Mouse (Mus musculus) heart, embryonic 16.5 days (tissue): Measurements from ENCODE around the gene Gse1. TPM values are rescaled to one million over a fixed set of nuclear protein-coding genes. Genes with fewer than 3 reads are reported as not detected.
A peak's percentile ranks its signal among the peaks of the same experiment; 100 is the strongest.

Experiments
- ATAC-seq: fragments of 200-750 bp; cut with Nextera tagmentation; replicated peaks from 2 replicates; pipeline ENCODE4 v1.8.0; 2017; ENCODE audit warnings: moderate number of reproducible peaks; ENCODE audit not compliant: insufficient read depth, low FRiP score; ENCODE audit errors: extremely low read depth
- H3K27ac ChIP-seq: fragments of 300-500 bp; sonication (generic); 2 replicates; pipeline ENCODE4 v1.5.1; 2014; ENCODE audit warnings: mild to moderate bottlenecking, low read length, control low read depth, moderate library complexity
- H3K27me3 ChIP-seq: fragments of 300-500 bp; sonication (generic); 2 replicates; pipeline ENCODE4 v1.6.1; 2014; ENCODE audit warnings: low read length, mixed read lengths; ENCODE audit not compliant: control insufficient read depth, insufficient read depth
- H3K36me3 ChIP-seq: fragments of 300-500 bp; sonication (generic); 2 replicates; pipeline ENCODE4 v1.6.1; 2014; ENCODE audit not compliant: control insufficient read depth, insufficient read depth
- H3K4me1 ChIP-seq: fragments of 300-500 bp; sonication (generic); 2 replicates; pipeline ENCODE4 v1.6.1; 2014; ENCODE audit warnings: low read length, mixed read lengths; ENCODE audit not compliant: control insufficient read depth, insufficient read depth
- H3K4me2 ChIP-seq: fragments of 300-500 bp; sonication (generic); 2 replicates; pipeline ENCODE4 v1.6.1; 2014; ENCODE audit warnings: low read depth, mild to moderate bottlenecking, control low read depth, low read length
- H3K4me3 ChIP-seq: fragments of 300-500 bp; sonication (generic); 2 replicates; pipeline ENCODE4 v1.5.1; 2014; ENCODE audit warnings: mild to moderate bottlenecking, control low read depth, low read length
- H3K9ac ChIP-seq: fragments of 300-500 bp; sonication (generic); 2 replicates; pipeline ENCODE4 v1.6.1; 2014; ENCODE audit warnings: low read length, control low read depth
- H3K9me3 ChIP-seq: fragments of 300-500 bp; sonication (generic); replicated peaks from 2 replicates; pipeline ENCODE4 v1.6.1; 2016; ENCODE audit warnings: low read length; ENCODE audit not compliant: control insufficient read depth
- WGBS: fragments of 180-500 bp; shearing (Covaris S2); extraction: QIAGEN DNeasy Blood & Tissue Kit; methylation state at CpG from one replicate; pipeline ENCODE4 v1.1.7; 2014; 5-methylcytosine and 5-hydroxymethylcytosine counted together
- polyA plus RNA-seq: library from polyadenylated mRNA; unstranded; fragments of >200 nt; fragmentation: Nextera tagmentation; extraction: Ambion mirVana; gene quantifications from 2 replicates; pipeline ENCODE4 v1.2.1, GENCODE M21; 2015

Gene Gse1
- polyA plus RNA-seq, 1 experiment from 2014 or later: 7.7 TPM

DNA sequence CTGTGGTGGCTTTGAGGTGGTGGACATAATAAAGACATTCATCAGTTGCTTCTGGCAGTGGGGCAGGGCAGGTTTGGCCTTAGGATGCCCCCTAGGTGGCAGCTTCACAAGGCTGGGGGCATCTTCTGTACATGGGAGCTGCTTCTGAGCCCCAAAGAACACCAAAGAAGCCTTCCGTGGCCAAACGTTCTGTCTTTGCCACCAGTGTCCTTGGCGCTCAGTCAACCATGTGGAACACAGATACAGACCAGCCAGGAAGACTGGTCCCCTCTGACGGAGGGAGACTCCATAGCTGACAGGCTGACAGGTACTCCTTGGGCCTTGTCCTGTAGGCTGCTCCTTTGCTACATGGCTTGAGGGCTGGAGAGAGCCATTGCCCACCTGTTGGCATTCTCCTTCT is 45.2 kb downstream of the Gse1 start:
- Histone ChIP-seq H3K4me2 (no peak overlapping the region), H3K4me3 (no peak overlapping the region), H3K4me1 (peaks cover 36% of the 10 kb centered on the region), H3K27ac (no peak overlapping the region), H3K27me3 (no peaks in the 10 kb centered on the region), H3K9me3 (no peaks in the 10 kb centered on the region), H3K9ac (no peak overlapping the region), H3K36me3 (no peaks in the 10 kb centered on the region)
- no peak for ATAC-seq
- 87% methylated on average over 4 of the region's 4 CpGs for WGBS

DNA sequence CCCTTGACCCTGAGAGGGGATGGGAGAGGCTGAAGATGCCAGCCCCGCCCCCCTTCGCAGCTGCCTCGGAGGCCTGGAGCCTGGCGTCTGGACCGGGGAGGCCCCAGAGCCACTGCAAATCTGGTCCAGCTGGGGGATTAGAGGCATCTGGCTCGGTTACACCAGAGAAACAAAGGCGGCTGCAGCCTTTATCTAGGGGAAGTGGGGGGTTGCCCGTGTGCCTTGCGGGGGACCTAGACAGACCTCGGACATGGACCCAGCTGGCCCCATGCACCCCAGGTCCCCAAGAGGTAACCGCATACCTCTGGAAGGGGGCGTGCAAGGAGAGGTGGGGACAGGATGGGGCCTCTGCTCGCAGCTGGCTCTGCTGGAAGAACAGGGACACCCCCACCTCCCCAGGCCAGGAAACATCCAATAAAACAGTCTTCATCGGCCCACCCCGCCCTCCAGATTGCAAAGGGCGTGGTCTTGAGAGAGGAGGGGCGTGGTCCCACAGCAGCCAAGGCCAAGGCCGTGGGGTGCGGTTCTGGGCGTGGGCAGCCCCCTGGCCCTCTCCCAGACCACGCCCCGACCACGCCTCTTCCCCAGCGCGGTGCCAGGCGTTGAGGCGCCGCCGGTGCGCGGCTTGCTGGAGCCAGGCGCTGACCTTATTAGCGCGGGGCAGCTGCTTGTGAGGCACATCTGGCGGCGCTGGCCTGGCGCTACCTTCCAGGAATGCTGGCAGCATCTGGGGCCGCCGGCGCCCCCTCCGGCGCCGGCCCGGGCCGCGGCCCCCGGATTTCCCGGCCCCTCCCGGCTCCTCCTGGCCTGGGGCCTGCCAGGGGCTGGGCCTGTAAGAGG is 48.0 kb downstream of the Gse1 start:
- H3K4me3 ChIP-seq: peak overlapping the region; percentile 50
- peaks cover 37% of the 10 kb centered on the region for H3K4me1 ChIP-seq
- peak; percentile 87 for ATAC-seq
- H3K36me3 ChIP-seq: no peaks in the 10 kb centered on the region
- H3K4me2 ChIP-seq: peak overlapping the region; percentile 85
- under 1% methylated on average over 46 of the region's 49 CpGs for WGBS
- H3K9ac ChIP-seq: peak overlapping the region; percentile 76
- H3K27me3 ChIP-seq: no peaks in the 10 kb centered on the region; the same call in 1 of the 2 replicates
- H3K9me3 ChIP-seq: no peaks in the 10 kb centered on the region
- peak overlapping the region; percentile 89 for H3K27ac ChIP-seq

DNA sequence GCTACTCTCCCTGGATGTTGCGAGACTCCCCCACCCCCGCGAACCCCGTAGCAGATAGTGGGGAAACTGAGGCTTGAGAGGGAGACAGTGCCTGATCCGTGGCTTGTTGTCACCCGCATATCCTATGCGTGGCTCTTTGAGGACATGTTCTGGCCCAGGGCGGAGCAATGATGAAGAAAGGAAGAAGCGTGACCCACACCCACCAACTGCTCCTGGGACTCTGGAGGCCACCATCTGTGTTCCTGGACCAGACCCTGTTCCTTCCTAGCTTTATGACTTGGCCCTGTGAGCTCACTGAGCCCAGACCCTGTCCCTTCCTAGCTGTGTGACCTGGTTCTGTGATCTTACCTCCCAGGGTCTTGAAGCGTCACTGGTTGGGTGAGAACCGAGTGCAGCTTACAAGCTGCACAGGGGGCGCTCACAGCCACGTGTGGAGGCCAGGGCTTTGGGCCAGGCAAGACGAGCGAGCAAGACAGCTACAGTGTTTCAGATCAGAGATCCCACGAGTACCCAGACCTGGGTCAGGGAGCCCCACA is 48.7 kb downstream of the Gse1 start:
- peak; percentile 5; the same call in 1 of the 2 replicates for ATAC-seq
- no peaks in the 10 kb centered on the region; the same call in 1 of the 2 replicates for H3K27me3 ChIP-seq
- no peaks in the 10 kb centered on the region for H3K36me3 ChIP-seq
- H3K9ac ChIP-seq: peak overlapping the region; percentile 76
- 11% methylated on average over 16 of the region's 16 CpGs for WGBS
- H3K9me3 ChIP-seq: no peaks in the 10 kb centered on the region
- peak overlapping the region; percentile 85 for H3K4me2 ChIP-seq
- peak overlapping the region; percentile 50 for H3K4me3 ChIP-seq
- H3K27ac ChIP-seq: peak overlapping the region; percentile 89
- H3K4me1 ChIP-seq: peaks cover 40% of the 10 kb centered on the region

DNA sequence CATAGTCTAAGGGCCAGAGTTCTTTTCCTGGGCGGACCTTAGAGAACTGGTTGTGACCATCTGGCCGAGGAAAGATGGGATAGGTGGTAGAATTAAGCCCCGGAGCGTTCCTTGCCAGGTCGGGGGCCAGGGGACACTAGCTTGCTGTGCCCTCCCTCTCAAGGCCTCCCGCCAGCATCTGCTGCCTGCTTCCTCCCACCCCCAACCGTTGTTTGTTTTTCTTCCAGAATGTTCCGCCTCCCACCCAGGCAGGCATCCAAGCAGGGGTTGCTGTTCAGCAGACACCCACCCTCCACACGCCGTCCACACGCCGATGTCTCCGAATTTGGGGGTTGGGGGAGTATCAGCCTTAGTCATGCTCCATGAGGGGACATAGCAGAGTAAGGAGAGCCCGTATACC is 49.8 kb downstream of the Gse1 start:
- Histone ChIP-seq H3K27me3 (no peaks in the 10 kb centered on the region; the same call in 1 of the 2 replicates), H3K9ac (no peak overlapping the region), H3K36me3 (no peaks in the 10 kb centered on the region), H3K9me3 (no peaks in the 10 kb centered on the region), H3K4me1 (peaks cover 48% of the 10 kb centered on the region), H3K4me2 (no peak overlapping the region), H3K4me3 (no peak overlapping the region), H3K27ac (no peak overlapping the region; the same call in 1 of the 2 replicates)
- WGBS: 51% methylated on average over 14 of the region's 14 CpGs
- no peak for ATAC-seq

DNA sequence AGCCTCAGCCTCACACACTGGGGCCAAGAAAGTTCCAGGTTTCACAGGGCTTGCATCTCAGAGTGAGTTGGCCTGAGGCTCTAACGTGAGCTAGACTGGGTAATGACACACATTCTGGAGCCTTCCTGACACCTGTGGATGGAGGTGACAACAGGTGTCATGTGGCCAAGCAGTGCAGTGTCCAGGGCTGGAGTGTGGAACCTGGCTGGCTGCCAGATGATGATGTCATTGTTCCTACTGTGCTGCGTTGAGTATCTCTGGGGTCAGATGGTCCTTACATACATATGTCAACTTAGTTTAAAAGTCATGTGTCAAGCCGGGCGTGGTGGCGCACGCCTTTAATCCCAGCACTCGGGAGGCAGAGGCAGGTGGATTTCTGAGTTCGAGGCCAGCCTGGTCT is 51.2 kb downstream of the Gse1 start:
- H3K27me3 ChIP-seq: no peaks in the 10 kb centered on the region; the same call in 1 of the 2 replicates
- H3K36me3 ChIP-seq: no peaks in the 10 kb centered on the region
- 62% methylated on average over 8 of the region's 8 CpGs for WGBS
- H3K9ac ChIP-seq: no peak overlapping the region
- ATAC-seq: no peak
- no peak overlapping the region for H3K4me3 ChIP-seq
- H3K4me1 ChIP-seq: peaks cover 52% of the 10 kb centered on the region
- no peak overlapping the region for H3K27ac ChIP-seq
- H3K4me2 ChIP-seq: no peak overlapping the region
- H3K9me3 ChIP-seq: no peaks in the 10 kb centered on the region

DNA sequence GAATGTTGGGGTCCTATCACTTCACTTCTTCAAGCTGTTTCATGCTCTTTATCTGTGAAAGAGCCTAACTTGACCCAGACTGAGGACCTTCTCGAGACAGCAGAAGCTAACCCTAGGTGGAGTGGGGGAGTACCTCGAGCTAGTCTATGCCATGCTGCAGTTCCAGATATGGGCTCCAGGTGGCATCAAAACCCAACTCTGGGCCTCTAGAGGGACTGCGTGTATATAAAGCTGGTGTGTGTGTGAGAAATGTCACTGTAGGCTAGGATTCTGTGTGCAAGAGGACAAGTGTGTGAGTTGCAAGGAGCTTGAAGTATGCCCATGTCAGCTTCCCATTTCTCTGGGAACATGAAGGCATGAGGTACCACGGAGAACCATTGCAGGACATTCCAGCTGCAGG is 53.2 kb downstream of the Gse1 start:
- H3K27me3 ChIP-seq: no peaks in the 10 kb centered on the region; the same call in 1 of the 2 replicates
- no peak overlapping the region for H3K27ac ChIP-seq
- ATAC-seq: 0 out of 2 replicates have a peak, but pooled peaks have one; percentile 15
- no peak overlapping the region for H3K4me2 ChIP-seq
- no peaks in the 10 kb centered on the region for H3K36me3 ChIP-seq
- no peak overlapping the region for H3K9ac ChIP-seq
- no peaks in the 10 kb centered on the region for H3K9me3 ChIP-seq
- H3K4me1 ChIP-seq: peaks cover 59% of the 10 kb centered on the region
- no peak overlapping the region for H3K4me3 ChIP-seq
- WGBS: 18% methylated on average over 4 of the region's 4 CpGs

DNA sequence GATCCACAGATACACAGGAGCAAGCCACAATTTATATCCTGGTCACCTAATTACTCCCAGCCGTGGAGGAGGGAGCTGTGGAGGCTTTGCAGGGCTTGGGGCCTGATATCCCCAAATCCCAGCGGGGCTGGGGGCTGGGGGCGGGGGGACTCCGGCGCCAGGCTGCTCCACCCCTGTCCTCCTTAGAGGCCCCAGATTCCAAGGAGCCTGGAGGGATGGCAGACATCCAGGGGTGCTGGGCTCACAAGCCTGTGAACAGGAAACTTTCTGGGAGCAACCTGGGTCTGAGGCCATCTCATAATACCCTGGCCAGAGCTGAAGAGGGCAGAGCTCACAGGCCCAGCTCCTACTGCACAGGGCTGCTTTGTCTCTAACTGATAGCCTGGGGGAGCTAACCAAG is 54.2 kb downstream of the Gse1 start:
- H3K27ac ChIP-seq: peak overlapping the region; percentile 33
- no peaks in the 10 kb centered on the region for H3K9me3 ChIP-seq
- WGBS: 48% methylated on average over 5 of the region's 5 CpGs
- H3K4me3 ChIP-seq: no peak overlapping the region
- H3K9ac ChIP-seq: peak overlapping the region; percentile 3; the same call in 1 of the 2 replicates
- no peaks in the 10 kb centered on the region for H3K36me3 ChIP-seq
- H3K4me2 ChIP-seq: no peak overlapping the region
- no peak for ATAC-seq
- H3K27me3 ChIP-seq: no peaks in the 10 kb centered on the region; the same call in 1 of the 2 replicates
- H3K4me1 ChIP-seq: peaks cover 51% of the 10 kb centered on the region

DNA sequence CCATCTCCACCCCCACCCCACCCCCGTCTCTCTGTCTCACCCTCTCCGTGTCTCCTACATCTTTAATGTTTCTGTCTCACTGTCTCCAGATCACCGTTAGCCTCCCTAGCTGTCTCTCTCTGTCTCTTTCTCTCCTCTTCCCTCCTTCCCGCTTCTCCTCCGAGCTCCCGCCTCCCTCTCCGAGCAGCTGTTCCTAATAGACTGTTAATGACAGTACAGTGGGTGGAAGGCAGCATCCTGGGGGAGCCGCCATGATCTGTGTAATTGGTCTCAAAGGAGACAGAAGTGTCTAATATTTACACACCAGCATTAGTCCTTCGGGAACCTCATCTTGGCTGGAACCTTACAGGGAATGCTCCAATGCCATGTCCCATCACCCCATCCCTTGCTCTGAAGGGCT is 56.0 kb downstream of the Gse1 start:
- Histone ChIP-seq H3K36me3 (no peaks in the 10 kb centered on the region), H3K9ac (no peak overlapping the region), H3K4me1 (peaks cover 57% of the 10 kb centered on the region), H3K9me3 (no peaks in the 10 kb centered on the region), H3K4me3 (no peak overlapping the region), H3K4me2 (no peak overlapping the region), H3K27me3 (no peaks in the 10 kb centered on the region; the same call in 1 of the 2 replicates), H3K27ac (peak overlapping the region; percentile 24; the same call in 1 of the 2 replicates)
- 55% methylated on average over 9 of the region's 9 CpGs for WGBS
- ATAC-seq: no peak

DNA sequence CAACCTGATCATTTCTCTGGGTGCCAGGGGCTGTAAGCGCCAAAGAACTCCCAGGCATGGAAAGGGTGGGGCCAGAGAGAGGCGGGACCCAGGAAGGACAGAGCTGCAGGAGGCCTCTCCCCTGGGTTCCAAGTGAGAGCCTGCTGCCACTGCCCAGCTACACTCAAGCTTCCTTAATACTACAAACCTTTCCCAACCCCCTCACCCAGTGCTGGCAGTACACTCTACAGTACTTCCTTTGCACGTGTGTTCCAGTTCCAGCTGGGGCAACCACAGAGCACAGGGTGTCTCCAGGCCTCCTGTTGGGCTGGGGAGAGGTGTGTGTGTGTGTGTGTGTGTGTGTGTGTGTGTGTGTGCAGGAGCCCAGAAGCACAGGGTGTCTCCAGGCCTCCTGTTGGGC is 56.8 kb downstream of the Gse1 start:
- peak; percentile 61 for ATAC-seq
- H3K9ac ChIP-seq: peak overlapping the region; percentile 23; the same call in 1 of the 2 replicates
- H3K27me3 ChIP-seq: no peaks in the 10 kb centered on the region; the same call in 1 of the 2 replicates
- H3K4me1 ChIP-seq: peaks cover 59% of the 10 kb centered on the region
- H3K4me3 ChIP-seq: no peak overlapping the region
- 22% methylated on average over 3 of the region's 3 CpGs for WGBS
- no peaks in the 10 kb centered on the region for H3K9me3 ChIP-seq
- no peaks in the 10 kb centered on the region for H3K36me3 ChIP-seq
- 0 out of 2 replicates have a peak overlapping the region, but pooled peaks have one; percentile 6 for H3K4me2 ChIP-seq
- H3K27ac ChIP-seq: peak overlapping the region; percentile 69
